Mouse (Mus musculus): Measurements from ENCODE around the gene Ankrd66. TPM values are rescaled to one million over a fixed set of nuclear protein-coding genes. Genes with fewer than 3 reads are reported as not detected.

Gene Ankrd66
- 0.23 and 0.26 TPM in 2 replicates for polyA plus RNA-seq (2016; fragmentation: Nextera tagmentation; extraction: Ambion mirVana)

- no peak for DNase-seq (ENCODE audit: low spot score)
- Histone ChIP-seq H3K27me3 (ENCODE audit: low read depth, poor library complexity, severe bottlenecking) (no peaks in the 10 kb centered on the region), H3K4me3 (no peak within 1 kb of the TSS), H3K27ac (replicated peaks) (no peak within 1 kb of the TSS), H3K4me1 (peaks cover 8% of the 10 kb centered on the region), H3K9me3 (replicated peaks) (no peaks in the 10 kb centered on the region), H3K36me3 (no peaks in the 10 kb centered on the region)
- WGBS = 85% methylated on average over 1 of the region's 1 CpGs
These were observed at the start of gene Ankrd66 for GRCm38 (mm10) chr17:43543539-43543938. Ankrd66 (minus strand) TSS chr17:43543639.

GRCm38 (mm10) chr17:43592296-43593291 is 49.2 kb upstream of the Ankrd66 start:
- Histone ChIP-seq H3K27me3 (ENCODE audit: low read depth, poor library complexity, severe bottlenecking) (no peaks in the 10 kb centered on the region), H3K9me3 (replicated peaks) (0 out of 2 replicates have a peak, but pooled peaks cover 3% of the 10 kb centered on the region), H3K4me1 (no peaks in the 10 kb centered on the region), H3K27ac (replicated peaks) (no peak overlapping the region), H3K36me3 (no peaks in the 10 kb centered on the region), H3K4me3 (no peak overlapping the region)
- 91% methylated on average over 21 of the region's 21 CpGs for WGBS
- DNase-seq (ENCODE audit: low spot score) = no peak

- H3K4me3 ChIP-seq = no peak overlapping the region
- H3K9me3 ChIP-seq (replicated peaks) = no peaks in the 10 kb centered on the region
- no peak for DNase-seq (ENCODE audit: low spot score)
- no peaks in the 10 kb centered on the region for H3K27me3 ChIP-seq (ENCODE audit: low read depth, poor library complexity, severe bottlenecking)
- H3K27ac ChIP-seq (replicated peaks) = no peak overlapping the region
- H3K36me3 ChIP-seq = no peaks in the 10 kb centered on the region
- H3K4me1 ChIP-seq = no peaks in the 10 kb centered on the region
- WGBS = 92% methylated on average over 5 of the region's 5 CpGs
These were observed 47.1 kb upstream of the Ankrd66 start for GRCm38 (mm10) chr17:43590531-43590930.

GRCm38 (mm10) chr17:43589750-43590149 is 46.3 kb upstream of the Ankrd66 start:
- DNase-seq (ENCODE audit: low spot score) = no peak
- H3K9me3 ChIP-seq (replicated peaks) = no peaks in the 10 kb centered on the region
- 92% methylated on average over 6 of the region's 6 CpGs for WGBS
- no peaks in the 10 kb centered on the region for H3K4me1 ChIP-seq
- H3K4me3 ChIP-seq = no peak overlapping the region
- no peak overlapping the region for H3K27ac ChIP-seq (replicated peaks)
- H3K27me3 ChIP-seq (ENCODE audit: low read depth, poor library complexity, severe bottlenecking) = no peaks in the 10 kb centered on the region
- no peaks in the 10 kb centered on the region for H3K36me3 ChIP-seq

GRCm38 (mm10) chr17:43587278-43587677 is 43.8 kb upstream of the Ankrd66 start:
- WGBS = 93% methylated on average over 2 of the region's 2 CpGs

GRCm38 (mm10) chr17:43584771-43585170 is 41.3 kb upstream of the Ankrd66 start:
- H3K36me3 ChIP-seq = no peaks in the 10 kb centered on the region
- no peaks in the 10 kb centered on the region for H3K9me3 ChIP-seq (replicated peaks)
- DNase-seq (ENCODE audit: low spot score) = no peak
- no peak overlapping the region for H3K4me3 ChIP-seq
- H3K4me1 ChIP-seq = peaks cover 20% of the 10 kb centered on the region
- no peak overlapping the region for H3K27ac ChIP-seq (replicated peaks)
- WGBS = 92% methylated on average over 7 of the region's 7 CpGs
- no peaks in the 10 kb centered on the region for H3K27me3 ChIP-seq (ENCODE audit: low read depth, poor library complexity, severe bottlenecking)

More at GRCm38 (mm10) chr17:43587278-43587677, 43.8 kb upstream of the Ankrd66 start:
- no peak for DNase-seq (ENCODE audit: low spot score)
- H3K27ac ChIP-seq (replicated peaks) = no peak overlapping the region
- H3K4me3 ChIP-seq = no peak overlapping the region
- H3K9me3 ChIP-seq (replicated peaks) = no peaks in the 10 kb centered on the region
- no peaks in the 10 kb centered on the region for H3K27me3 ChIP-seq (ENCODE audit: low read depth, poor library complexity, severe bottlenecking)
- no peaks in the 10 kb centered on the region for H3K36me3 ChIP-seq
- peaks cover 3% of the 10 kb centered on the region; the same call in 1 of the 2 replicates for H3K4me1 ChIP-seq

GRCm38 (mm10) chr17:43581012-43581467 is 37.6 kb upstream of the Ankrd66 start:
- no peaks in the 10 kb centered on the region for H3K27me3 ChIP-seq (ENCODE audit: low read depth, poor library complexity, severe bottlenecking)
- peak; percentile 29 for DNase-seq (ENCODE audit: low spot score)
- 43% methylated on average over 8 of the region's 8 CpGs for WGBS
- no peak overlapping the region for H3K4me3 ChIP-seq
- H3K4me1 ChIP-seq = peaks cover 22% of the 10 kb centered on the region
- H3K9me3 ChIP-seq (replicated peaks) = no peaks in the 10 kb centered on the region
- H3K27ac ChIP-seq (replicated peaks) = peak overlapping the region; percentile 68; the same call in 1 of the 2 replicates
- H3K36me3 ChIP-seq = no peaks in the 10 kb centered on the region

GRCm38 (mm10) chr17:43580456-43580855 is 37.0 kb upstream of the Ankrd66 start:
- Histone ChIP-seq H3K9me3 (replicated peaks) (no peaks in the 10 kb centered on the region), H3K4me1 (peaks cover 22% of the 10 kb centered on the region), H3K27me3 (ENCODE audit: low read depth, poor library complexity, severe bottlenecking) (no peaks in the 10 kb centered on the region), H3K27ac (replicated peaks) (peak overlapping the region; percentile 68; the same call in 1 of the 2 replicates), H3K4me3 (no peak overlapping the region), H3K36me3 (no peaks in the 10 kb centered on the region)
- WGBS = 40% methylated on average over 3 of the region's 3 CpGs
- no peak for DNase-seq (ENCODE audit: low spot score)

GRCm38 (mm10) chr17:43573624-43574073 is 30.2 kb upstream of the Ankrd66 start:
- no peak overlapping the region for H3K4me3 ChIP-seq
- no peaks in the 10 kb centered on the region for H3K9me3 ChIP-seq (replicated peaks)
- H3K27ac ChIP-seq (replicated peaks) = peak overlapping the region; percentile 57; the same call in 1 of the 2 replicates
- DNase-seq (ENCODE audit: low spot score) = no peak
- H3K4me1 ChIP-seq = peaks cover 13% of the 10 kb centered on the region
- H3K27me3 ChIP-seq (ENCODE audit: low read depth, poor library complexity, severe bottlenecking) = peaks cover 6% of the 10 kb centered on the region
- H3K36me3 ChIP-seq = no peaks in the 10 kb centered on the region
- 16% methylated on average over 3 of the region's 3 CpGs for WGBS

GRCm38 (mm10) chr17:43569287-43569686 is 25.8 kb upstream of the Ankrd66 start:
- no peak for DNase-seq (ENCODE audit: low spot score)
- H3K9me3 ChIP-seq (replicated peaks) = no peaks in the 10 kb centered on the region
- H3K4me1 ChIP-seq = peaks cover 29% of the 10 kb centered on the region
- H3K27me3 ChIP-seq (ENCODE audit: low read depth, poor library complexity, severe bottlenecking) = peaks cover 6% of the 10 kb centered on the region
- H3K36me3 ChIP-seq = no peaks in the 10 kb centered on the region
- H3K4me3 ChIP-seq = no peak overlapping the region
- WGBS = 57% methylated on average over 7 of the region's 7 CpGs
- no peak overlapping the region for H3K27ac ChIP-seq (replicated peaks)

GRCm38 (mm10) chr17:43567992-43568888 is 24.8 kb upstream of the Ankrd66 start, which contains the start of gene Pla2g7:
Pla2g7 (plus strand) TSS chr17:43568098.
- peak; percentile 64 for DNase-seq (ENCODE audit: low spot score)
- Histone ChIP-seq H3K27ac (replicated peaks) (peak within 1 kb of the TSS; percentile 79), H3K4me3 (peak within 1 kb of the TSS; percentile 61), H3K27me3 (ENCODE audit: low read depth, poor library complexity, severe bottlenecking) (peaks cover 6% of the 10 kb centered on the region), H3K4me1 (peaks cover 22% of the 10 kb centered on the region), H3K36me3 (no peaks in the 10 kb centered on the region), H3K9me3 (replicated peaks) (no peaks in the 10 kb centered on the region)
- WGBS = 0% methylated on average over 34 of the region's 34 CpGs

- Histone ChIP-seq H3K27me3 (ENCODE audit: low read depth, poor library complexity, severe bottlenecking) (peaks cover 6% of the 10 kb centered on the region), H3K4me1 (peaks cover 19% of the 10 kb centered on the region), H3K9me3 (replicated peaks) (no peaks in the 10 kb centered on the region), H3K27ac (replicated peaks) (peak overlapping the region; percentile 79), H3K36me3 (no peaks in the 10 kb centered on the region), H3K4me3 (peak overlapping the region; percentile 61)
- no peak for DNase-seq (ENCODE audit: low spot score)
- WGBS = 8% methylated on average over 12 of the region's 12 CpGs
These were observed 24.2 kb upstream of the Ankrd66 start for GRCm38 (mm10) chr17:43567593-43567991.
